Comparison of ENCODE assay signal across 8 mouse cellular contexts in genomic region chr19:42431485-42432190, GRCm38 (mm10). TPM values are rescaled to one million over a fixed set of nuclear protein-coding genes. Genes with fewer than 3 reads are reported as not detected.
DNase-seq lines count a peak whose midpoint lies in the region; ATAC-seq lines count a peak whose summit lies in the region.

TSS of gene Crtac1 (minus strand) at chr19:42431783.

- DNase-seq in lung, adult 18-20 months, result no peak
- DNase-seq in embryo, embryonic 10 days (ENCODE audit: low spot score), result peak; percentile 91
- DNase-seq in layer of hippocampus, adult 11-12 months (ENCODE audit: low spot score), result peak; percentile 87
- no peak for DNase-seq in liver, embryonic 13.5 days
- DNase-seq in retina, embryonic 14.5 days (ENCODE audit: low spot score), result peak; percentile 93
- no peak for DNase-seq in B cell, adult 2 months

- H3K27me3 ChIP-seq in lung, embryonic 15.5 days, result peaks cover 71% of the 10 kb centered on the region
- H3K27me3 ChIP-seq in heart, embryonic 13.5 days (replicated peaks), result peaks cover 98% of the 10 kb centered on the region
- H3K27me3 ChIP-seq in liver, embryonic 13.5 days, result peaks cover 71% of the 10 kb centered on the region

- H3K36me3 ChIP-seq in lung, embryonic 15.5 days, result no peaks in the 10 kb centered on the region
- no peaks in the 10 kb centered on the region for H3K36me3 ChIP-seq in heart, embryonic 13.5 days
- H3K36me3 ChIP-seq in liver, embryonic 13.5 days, result no peaks in the 10 kb centered on the region

- peak; percentile 79 for ATAC-seq in lung, embryonic 15.5 days (ENCODE audit: borderline replicate concordance, extremely low read depth, low FRiP score, low TSS enrichment)
- 0 out of 2 replicates have a peak, but pooled peaks have one; percentile 37 for ATAC-seq in heart, embryonic 13.5 days (ENCODE audit: extremely low read depth, insufficient number of reproducible peaks, low FRiP score, low TSS enrichment)
- ATAC-seq in liver, embryonic 13.5 days (ENCODE audit: low read depth), result no peak

- peak within 1 kb of the TSS; percentile 32; the same call in 1 of the 2 replicates for H3K9ac ChIP-seq in lung, embryonic 15.5 days
- peak within 1 kb of the TSS; percentile 58 for H3K9ac ChIP-seq in heart, embryonic 13.5 days
- H3K9ac ChIP-seq in liver, embryonic 13.5 days, result no peak within 1 kb of the TSS

- no peaks in the 10 kb centered on the region for H3K9me3 ChIP-seq in lung, embryonic 15.5 days
- no peaks in the 10 kb centered on the region for H3K9me3 ChIP-seq in heart, embryonic 13.5 days
- no peaks in the 10 kb centered on the region for H3K9me3 ChIP-seq in liver, embryonic 13.5 days (replicated peaks)

- peak within 1 kb of the TSS; percentile 55 for H3K4me3 ChIP-seq in lung, embryonic 15.5 days
- peak within 1 kb of the TSS; percentile 58 for H3K4me3 ChIP-seq in heart, embryonic 13.5 days
- H3K4me3 ChIP-seq in liver, embryonic 13.5 days (replicated peaks), result peak within 1 kb of the TSS; percentile 42

- peaks cover 8% of the 10 kb centered on the region for H3K4me1 ChIP-seq in lung, embryonic 15.5 days
- peaks cover 16% of the 10 kb centered on the region for H3K4me1 ChIP-seq in heart, embryonic 13.5 days
- peaks cover 7% of the 10 kb centered on the region for H3K4me1 ChIP-seq in liver, embryonic 13.5 days (replicated peaks)

- H3K27ac ChIP-seq in lung, embryonic 15.5 days, result no peak within 1 kb of the TSS
- no peak within 1 kb of the TSS for H3K27ac ChIP-seq in heart, embryonic 13.5 days (replicated peaks)
- H3K27ac ChIP-seq in liver, embryonic 13.5 days, result no peak within 1 kb of the TSS

- peak within 1 kb of the TSS; percentile 92 for H3K4me2 ChIP-seq in lung, embryonic 15.5 days
- peak within 1 kb of the TSS; percentile 79 for H3K4me2 ChIP-seq in heart, embryonic 13.5 days
- H3K4me2 ChIP-seq in liver, embryonic 13.5 days, result peak within 1 kb of the TSS; percentile 58

- under 1% methylated on average over 69 of the region's 88 CpGs for WGBS in lung, embryonic 15.5 days
- 1% methylated on average over 76 of the region's 88 CpGs for WGBS in heart, embryonic 13.5 days
- 3% methylated on average over 64 of the region's 88 CpGs for whole genome bisulfite sequencing in liver, embryonic 13.5 days (ENCODE audit: insufficient replicate concordance)

RNA-seq across cellular contexts. Expression of gene Crtac1, which starts in this region (rescaled TPM):
- polyA plus RNA-seq in lung, embryonic 15.5 days (2015; fragmentation: Nextera tagmentation; extraction: Ambion mirVana), result 1.4 and 2.0 TPM in 2 replicates
- 0.36 and 0.75 TPM in 2 replicates for polyA plus RNA-seq in heart, embryonic 13.5 days (2015; fragmentation: Nextera tagmentation; extraction: Ambion mirVana)
- polyA plus RNA-seq in liver, embryonic 13.5 days (2015; fragmentation: Nextera tagmentation; extraction: Ambion mirVana), result 0.07 and 0.12 TPM in 2 replicates

Comparison
In these comparisons a context has a peak if more than half of its experiments do, and no peak if none do; other contexts are left out.
1. Peak in ATAC-seq, H3K4me3 ChIP-seq, H3K9ac ChIP-seq and H3K4me2 ChIP-seq in heart, embryonic 13.5 days; RNA of the gene not detected or under 1 TPM.
2. DNase-seq: peak in embryo, embryonic 10 days (single experiment), layer of hippocampus, adult 11-12 months (single experiment) and retina, embryonic 14.5 days (single experiment); none in lung, adult 18-20 months (0 of 2), liver, embryonic 13.5 days (single experiment) and B cell, adult 2 months (0 of 2).
3. Peak in every context shown above with its lines, with median percentiles within 50 percentile points of each other: H3K4me2 ChIP-seq and H3K4me3 ChIP-seq.